Mouse (Mus musculus): ENCODE measurements around the gene Prkar1b.

The Prkar1b gene

GRCm38 (mm10) chr5:139004588-139004987 lies 145.2 kb downstream of the Prkar1b start:
- no peak for DNase-seq (ENCODE audit: low spot score)

DNA sequence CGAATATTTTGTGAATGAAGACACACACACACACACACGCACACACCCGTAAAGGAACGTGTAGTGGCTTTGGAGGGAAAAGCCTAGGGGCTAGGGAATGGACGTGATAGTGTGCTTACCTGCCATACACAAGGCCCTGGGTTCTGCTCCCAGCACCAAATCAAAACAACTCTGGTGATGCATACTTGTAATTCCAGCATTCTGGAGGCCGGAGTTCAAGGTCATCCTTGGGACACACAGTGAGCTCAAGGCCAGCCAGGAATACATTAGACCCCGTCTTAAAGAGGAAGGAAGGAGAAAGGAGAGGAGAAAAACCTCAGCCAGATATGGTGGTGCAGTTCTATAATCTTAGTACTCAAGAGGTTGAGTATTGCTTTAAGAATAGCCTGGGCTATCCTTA lies 150.1 kb downstream of the Prkar1b start:
- no peak for DNase-seq (ENCODE audit: low spot score)

GRCm38 (mm10) chr5:138997936-138998580 lies 151.7 kb downstream of the Prkar1b start:
- no peak for DNase-seq (ENCODE audit: low spot score)

- DNase-seq (ENCODE audit: low spot score), result no peak
Measured at GRCm38 (mm10) chr5:138997171-138997788, 152.5 kb downstream of the Prkar1b start, which contains the start of gene Pdgfa. Pdgfa (minus strand) TSS chr5:138997370.

DNA sequence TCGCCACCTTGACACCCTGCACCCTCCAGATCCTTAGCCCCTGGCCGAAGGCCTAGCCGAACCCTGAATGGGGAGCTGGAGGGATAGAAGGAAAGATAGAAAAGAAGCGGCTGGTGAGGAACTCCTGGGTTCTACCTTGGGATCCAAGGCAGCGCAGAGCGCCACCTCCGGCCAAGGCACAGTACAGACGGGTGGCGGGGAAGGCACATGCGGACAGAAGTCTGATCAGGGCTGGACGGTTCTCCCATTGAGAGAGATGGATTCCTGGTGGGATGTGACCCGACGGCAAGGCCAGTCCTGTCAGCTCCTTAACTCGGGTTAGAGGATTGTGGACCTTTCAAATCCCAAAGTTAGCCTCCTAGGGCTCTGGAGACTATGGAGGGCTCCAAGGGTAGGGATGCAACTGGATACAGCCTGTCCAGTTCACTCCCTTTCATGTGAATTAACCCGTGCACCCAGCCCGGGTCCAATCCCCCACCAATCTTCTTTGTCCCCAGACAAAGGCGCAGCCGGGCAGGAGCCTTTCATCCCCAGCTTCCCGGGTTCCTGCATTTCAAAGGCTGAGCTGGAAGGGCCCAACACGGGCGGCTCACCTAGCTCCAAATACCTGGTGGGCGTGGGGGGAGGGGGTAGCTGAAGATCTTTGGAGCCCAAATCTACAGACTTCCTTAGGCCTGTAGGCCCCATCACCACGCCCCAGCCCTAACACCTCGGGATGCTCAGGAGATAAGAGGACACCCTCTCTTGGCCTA lies 153.3 kb downstream of the Prkar1b start:
- no peak for DNase-seq (ENCODE audit: low spot score)

DNA sequence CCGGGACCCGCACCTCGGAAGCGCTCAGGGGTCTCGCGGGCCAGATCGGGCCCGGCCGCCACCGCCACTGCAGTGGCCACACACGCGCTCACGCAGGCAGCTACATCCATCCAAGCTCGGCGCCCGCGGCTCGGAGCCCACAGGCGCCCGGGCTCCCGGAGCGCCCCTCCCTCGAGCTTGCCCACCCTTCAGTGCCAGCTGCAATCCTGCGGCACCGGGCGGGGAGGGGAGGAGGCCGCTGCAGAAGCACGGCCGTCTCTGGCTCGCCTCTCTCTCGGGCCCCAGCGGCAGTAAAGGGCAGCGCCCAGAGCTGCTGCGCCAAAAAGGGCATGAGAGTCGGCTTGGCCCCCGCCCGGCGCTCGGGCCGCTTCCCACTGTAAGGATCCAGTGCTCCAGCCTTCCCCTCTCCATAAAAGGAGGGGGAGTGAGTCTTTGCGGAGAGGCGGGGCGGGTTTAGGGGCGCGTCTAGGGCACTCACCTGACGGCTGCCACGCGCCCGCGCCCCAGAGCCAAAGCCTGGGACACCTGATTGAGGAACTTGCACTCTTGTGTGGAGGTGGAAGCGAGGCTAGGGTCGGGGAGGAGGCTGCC lies 154.0 kb downstream of the Prkar1b start:
- no peak for DNase-seq (ENCODE audit: low spot score)

DNA sequence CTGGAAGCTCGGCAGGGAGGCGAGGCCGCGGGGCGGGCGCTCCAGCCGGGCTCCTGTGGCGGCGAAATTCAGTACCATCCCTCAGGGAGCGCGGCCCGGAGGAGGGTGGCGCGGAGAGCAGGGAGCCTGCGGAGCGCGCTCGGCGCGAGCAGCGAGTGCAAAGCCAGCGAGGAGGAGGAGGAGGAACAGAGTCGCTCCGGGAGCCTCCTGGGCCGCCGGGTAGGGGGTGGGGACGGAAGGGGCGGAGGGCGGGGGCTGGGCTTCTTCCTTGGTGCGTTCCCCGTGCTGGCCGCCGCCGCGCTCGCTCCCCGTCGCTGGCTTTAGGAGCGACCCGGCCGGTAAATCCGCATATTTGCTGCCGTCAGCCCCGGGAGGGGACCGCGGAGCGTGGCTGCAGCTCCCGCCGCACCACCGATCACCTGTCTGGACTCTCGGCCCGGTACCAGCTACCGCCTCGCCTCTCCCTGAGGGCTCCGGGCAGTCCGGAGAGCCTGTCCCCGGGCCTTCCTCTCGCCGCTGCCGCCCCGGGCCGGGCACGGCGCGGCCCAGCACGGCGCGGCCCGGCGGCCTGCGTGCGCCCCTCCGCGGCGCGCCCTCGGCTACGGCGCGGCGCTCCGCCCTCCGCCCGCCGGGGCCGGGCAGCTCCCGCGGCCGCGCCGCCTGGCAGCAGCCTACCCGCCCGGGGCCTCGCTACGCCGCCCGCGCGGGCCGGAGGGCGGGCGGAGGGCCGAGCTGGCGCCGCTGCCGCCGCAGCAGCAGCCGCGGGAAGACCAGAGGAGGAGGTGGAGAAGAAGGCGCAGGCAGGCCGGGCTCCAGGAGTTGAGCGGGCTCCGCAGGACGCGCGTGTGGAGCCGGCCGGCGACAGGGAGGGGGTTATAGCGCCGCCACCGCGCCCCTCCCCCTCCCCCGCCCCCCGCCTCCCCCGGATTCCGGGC lies 154.7 kb downstream of the Prkar1b start:
- DNase-seq (ENCODE audit: low spot score), result no peak

DNA sequence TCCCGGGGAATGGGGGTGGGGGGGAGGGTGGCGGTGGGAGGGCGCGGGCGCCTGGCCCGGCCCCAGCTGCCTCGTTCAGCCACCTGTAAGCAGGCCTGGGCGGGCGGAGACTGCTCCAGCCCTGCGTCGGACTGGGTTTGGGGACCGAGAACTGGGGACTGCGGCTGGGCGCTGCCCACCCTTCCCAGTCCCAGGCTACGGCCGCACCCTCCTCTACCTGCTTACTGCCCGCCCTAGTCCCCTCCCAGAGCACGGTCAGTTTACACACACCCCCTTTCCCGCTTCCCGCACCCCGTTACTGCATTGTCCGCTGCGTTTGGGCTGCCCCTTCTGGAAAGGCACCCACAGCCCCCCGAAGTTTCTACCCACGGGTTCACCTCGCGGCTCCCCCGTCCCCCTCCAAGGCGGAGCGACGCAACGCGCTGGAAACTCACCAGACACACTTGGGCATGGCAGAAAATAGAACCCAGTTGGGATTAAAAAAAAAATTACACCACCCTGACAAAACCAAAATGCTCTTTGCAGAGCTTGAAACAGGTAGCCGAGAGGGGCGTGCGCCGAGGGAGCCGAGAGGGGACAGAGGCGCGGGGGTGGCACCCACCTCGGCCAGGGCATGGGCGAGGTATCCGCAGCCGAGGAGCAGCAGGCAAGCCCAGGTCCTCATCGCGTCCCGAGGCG lies 155.6 kb downstream of the Prkar1b start:
- no peak for DNase-seq (ENCODE audit: low spot score)

GRCm38 (mm10) chr5:138993371-138994107 lies 156.3 kb downstream of the Prkar1b start:
- no peak for DNase-seq (ENCODE audit: low spot score)

DNA sequence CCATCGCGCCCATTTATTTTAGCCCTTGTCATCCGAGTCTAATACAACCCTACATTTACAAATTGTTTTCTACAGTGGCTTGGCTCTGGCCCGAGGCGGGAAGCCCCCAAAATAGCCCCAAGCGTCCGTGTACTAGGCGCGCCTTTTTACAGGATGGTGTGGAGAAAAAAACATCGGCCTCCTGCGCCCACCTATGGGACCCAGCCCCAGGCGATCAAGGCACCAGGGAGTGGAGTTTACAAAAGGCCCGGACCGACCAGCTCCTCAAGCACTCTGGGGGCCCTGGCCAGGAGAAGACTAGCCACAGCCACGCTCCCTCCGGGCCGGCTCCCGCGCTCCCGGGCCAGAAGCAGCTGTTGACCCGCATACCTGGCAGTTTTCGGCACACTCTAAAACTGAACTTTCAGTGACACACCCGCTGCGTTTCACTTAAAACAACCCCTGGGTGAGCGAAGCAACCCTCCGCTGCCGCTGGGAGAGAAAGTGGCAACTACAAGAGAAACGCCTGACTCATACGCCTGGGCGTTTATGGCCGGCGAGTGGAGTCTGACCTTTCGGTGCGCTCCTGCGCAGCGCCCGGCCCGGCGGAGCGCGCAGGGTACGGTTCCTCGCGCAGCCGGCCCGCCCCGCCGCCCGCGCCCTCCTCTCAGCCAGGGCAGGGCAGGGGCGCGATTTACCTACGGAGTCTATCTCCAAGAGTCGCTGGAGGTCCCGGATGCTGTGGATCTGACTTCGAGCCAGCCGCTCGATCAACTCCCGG lies 157.0 kb downstream of the Prkar1b start:
- no peak for DNase-seq (ENCODE audit: low spot score)

DNA sequence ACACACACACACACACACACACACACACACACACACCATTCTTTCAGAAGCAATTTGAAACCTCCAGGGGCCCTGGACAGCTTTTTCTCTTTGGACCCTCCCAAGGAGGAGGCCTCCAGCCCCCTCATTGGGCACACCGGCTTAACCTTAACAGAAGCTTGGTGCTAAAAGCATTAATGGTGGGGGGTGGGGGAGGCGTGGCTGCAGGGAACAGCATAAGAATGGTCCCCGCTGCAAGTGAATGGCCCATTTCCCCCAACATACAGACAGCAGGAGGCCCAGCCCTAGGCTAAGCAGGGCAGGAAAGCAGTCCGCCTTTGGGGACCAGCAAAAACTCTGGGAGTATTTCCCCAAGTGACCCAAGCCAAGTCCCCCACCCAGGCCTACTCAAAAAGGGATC lies 158.1 kb downstream of the Prkar1b start:
- DNase-seq (ENCODE audit: low spot score), result no peak

DNA sequence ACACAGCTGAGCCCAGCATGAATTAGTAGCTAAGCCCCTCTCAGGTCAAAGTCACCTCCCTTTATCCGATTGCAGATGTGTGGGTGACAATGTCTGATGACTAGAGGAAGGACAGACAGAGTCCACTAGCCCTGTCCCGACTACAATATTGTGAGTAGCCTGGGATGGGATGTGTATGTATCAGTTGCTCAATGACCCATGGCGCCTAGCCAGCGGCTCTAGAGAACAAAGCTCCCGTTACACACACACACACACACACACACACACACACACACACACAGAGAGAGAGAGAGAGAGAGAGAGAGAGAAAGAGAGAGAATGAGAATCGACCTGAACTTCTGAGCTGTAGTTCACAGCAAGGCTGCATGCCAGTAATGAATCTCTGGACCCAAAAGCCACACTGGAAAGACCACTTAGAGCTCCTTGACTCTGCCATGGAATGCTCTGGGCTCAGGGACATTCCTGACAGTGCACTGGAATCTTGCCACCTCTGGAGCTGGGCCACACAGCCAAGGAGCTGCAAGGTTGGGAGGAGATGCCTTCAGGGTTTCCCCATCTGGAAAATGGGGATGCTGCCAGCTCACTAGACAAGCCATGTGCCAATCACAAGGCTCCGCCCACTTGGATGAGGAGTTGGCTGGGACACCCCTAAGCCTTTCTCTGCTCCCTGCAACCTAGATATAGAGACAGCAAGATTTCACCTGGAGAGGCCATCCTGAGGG lies 159.0 kb downstream of the Prkar1b start:
- no peak for DNase-seq (ENCODE audit: low spot score)

DNA sequence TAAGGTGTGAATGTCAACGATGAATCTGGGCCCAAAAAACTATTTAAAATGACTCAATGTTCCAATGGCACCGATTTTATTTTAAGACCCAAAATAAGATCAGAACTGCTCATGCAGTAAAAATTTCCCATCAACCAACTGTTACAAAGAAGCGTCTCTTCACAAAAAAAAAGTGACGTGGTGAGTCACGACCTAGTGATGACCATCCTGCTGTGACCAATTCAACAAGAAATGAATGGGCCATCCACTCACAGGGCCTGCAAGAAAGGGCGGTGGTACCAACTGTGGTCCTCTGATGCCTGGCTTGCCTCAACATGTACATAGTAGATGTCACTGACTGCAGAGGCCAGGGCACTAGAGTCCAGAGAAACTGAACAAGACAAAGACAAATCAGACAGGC lies 160.2 kb downstream of the Prkar1b start:
- DNase-seq (ENCODE audit: low spot score), result no peak

DNA sequence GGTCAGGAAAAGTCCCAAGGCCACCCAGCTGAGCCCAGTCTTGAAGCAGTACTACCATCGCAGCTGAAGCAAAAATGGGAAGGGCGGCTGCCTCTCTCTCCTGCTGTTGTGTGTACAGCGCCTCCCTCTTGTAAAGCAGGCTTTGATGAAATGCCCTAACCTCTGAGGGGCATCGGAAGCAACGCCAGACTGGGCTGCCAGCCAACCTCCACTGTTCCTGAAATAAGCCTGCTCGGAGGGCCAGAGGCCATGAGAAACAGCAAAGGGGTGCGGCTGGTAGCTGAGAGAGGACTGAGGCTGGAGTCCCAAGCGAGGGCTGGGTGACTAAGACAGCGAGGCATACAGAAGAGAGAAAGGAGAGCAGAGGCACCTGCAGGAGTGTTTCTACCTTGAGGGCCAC lies 161.0 kb downstream of the Prkar1b start:
- no peak for DNase-seq (ENCODE audit: low spot score)

DNA sequence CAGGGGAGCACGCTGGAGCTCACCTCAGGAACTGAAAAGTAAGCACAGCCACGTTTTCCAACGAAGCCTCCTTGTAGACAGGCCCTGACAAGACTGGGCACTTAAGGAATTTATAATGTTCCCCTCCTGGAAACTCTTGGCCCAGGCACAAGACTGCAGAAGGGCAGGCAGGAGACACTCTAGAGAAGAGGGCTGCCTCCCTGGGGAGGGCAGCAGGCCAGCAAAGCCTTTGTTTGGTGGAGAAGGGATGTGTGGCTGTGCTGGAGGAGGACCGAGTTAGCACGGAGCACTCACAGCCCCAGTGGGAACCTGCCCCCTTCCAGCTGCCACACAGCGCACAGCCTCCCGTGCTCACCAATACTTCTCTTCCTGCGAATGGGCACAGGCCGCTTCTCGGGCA lies 161.8 kb downstream of the Prkar1b start:
- no peak for DNase-seq (ENCODE audit: low spot score)

GRCm38 (mm10) chr5:138981921-138982320 lies 167.9 kb downstream of the Prkar1b start:
- no peak for DNase-seq (ENCODE audit: low spot score)

- no peak for DNase-seq (ENCODE audit: low spot score)
Measured at GRCm38 (mm10) chr5:138980608-138981007, 169.2 kb downstream of the Prkar1b start.

- no peak for DNase-seq (ENCODE audit: low spot score)
Measured at GRCm38 (mm10) chr5:138979840-138980239, 170.0 kb downstream of the Prkar1b start.

GRCm38 (mm10) chr5:138977759-138978158 lies 172.0 kb downstream of the Prkar1b start:
- no peak for DNase-seq (ENCODE audit: low spot score)

All from layer of hippocampus, adult 9-10 months (tissue).